Mouse (Mus musculus) erythroblast, embryonic 14.5 days (primary cell): ENCODE measurements around the gene Numb. TPM values are rescaled to one million over a fixed set of nuclear protein-coding genes. Genes with fewer than 3 reads are reported as not detected.

ENCODE experiments used
- H3K27me3 ChIP-seq: 2 replicates; pipeline ENCODE4 v1.6.1; 2012; ENCODE audit warnings: inconsistent platforms; ENCODE audit not compliant: control insufficient read depth
- H3K36me3 ChIP-seq: 2 replicates; pipeline ENCODE4 v1.6.1; 2012; ENCODE audit warnings: mild to moderate bottlenecking, inconsistent platforms; ENCODE audit not compliant: control insufficient read depth
- H3K4me1 ChIP-seq: 2 replicates; pipeline ENCODE4 v1.6.1; 2012; ENCODE audit warnings: inconsistent platforms; ENCODE audit not compliant: control insufficient read depth
- H3K4me3 ChIP-seq: replicated peaks from 2 replicates; pipeline ENCODE3; 2012; ENCODE audit warnings: moderate library complexity, mild to moderate bottlenecking, inconsistent platforms
- H3K9me3 ChIP-seq: 2 replicates; pipeline ENCODE4 v1.6.1; 2012; ENCODE audit warnings: low read length, inconsistent platforms, mixed read lengths; ENCODE audit not compliant: control insufficient read depth
- GATA1 ChIP-seq: IDR thresholded peaks from 2 replicates; pipeline ENCODE4 v1.6.1; 2012; ENCODE audit warnings: low read length, inconsistent platforms, mixed read lengths
- TAL1 ChIP-seq: IDR thresholded peaks from 3 replicates; pipeline ENCODE4 v1.6.1; 2012; ENCODE audit warnings: low read length, inconsistent platforms, mixed read lengths
- polyA plus RNA-seq: library from polyadenylated mRNA; stranded (reverse); fragments of >175 nt; gene quantifications from 2 replicates; pipeline ENCODE4 v1.2.3, GENCODE M21; 2012

Numb gene
- 0.85 and 0.86 TPM in 2 replicates for polyA plus RNA-seq

DNA sequence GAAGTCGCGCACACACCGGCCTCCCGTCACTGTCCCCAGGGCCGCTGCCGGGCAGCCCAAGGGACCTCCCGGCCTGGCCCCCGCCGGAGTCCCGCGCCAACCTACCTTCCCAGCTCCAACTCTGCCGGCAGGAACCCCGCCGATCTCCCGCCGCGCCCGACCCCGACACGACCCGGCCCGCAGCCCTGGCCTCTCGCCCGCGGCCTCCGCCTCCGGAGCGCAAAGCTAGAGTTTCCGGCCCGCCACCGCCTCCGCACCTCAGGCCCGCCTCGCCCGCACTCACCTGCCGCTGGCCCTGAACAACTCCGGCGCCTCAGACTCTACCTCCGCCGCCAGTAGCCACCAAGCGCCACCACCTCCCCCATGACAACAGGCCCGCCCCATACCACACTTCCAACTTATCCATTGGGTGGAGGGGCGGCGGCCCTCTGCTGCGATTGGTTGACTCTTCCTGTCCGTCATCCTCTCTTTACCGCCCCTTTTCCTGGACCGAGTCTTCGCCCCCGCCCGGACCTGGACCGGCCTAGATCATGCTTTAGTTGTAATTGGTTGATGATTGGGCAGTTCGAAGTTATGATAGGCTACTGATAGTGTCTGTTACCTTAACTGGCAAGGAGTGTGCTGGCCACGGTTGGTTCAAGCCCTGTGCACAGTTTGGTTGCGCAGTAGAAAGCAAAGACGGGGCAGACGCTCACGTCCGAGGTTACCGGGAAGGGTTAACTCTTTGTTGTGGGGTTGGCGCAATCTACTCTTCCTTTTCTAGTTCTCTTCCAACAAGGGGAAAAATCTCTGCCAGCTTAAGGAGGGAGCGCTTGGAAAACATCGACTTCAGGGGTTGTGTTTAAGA is at the start of gene Numb:
Gene Numb, minus strand, starts transcription at position 400 of the 847 bp plus-strand sequence.
- H3K36me3 ChIP-seq, result peaks cover 3% of the 10 kb centered on the region
- H3K9me3 ChIP-seq, result no peaks in the 10 kb centered on the region
- H3K27me3 ChIP-seq, result peaks cover 5% of the 10 kb centered on the region
- TF ChIP-seq TAL1, result no peak
- no peak for TF ChIP-seq GATA1
- H3K4me3 ChIP-seq, result peak within 1 kb of the TSS; percentile 96
- peaks cover 22% of the 10 kb centered on the region for H3K4me1 ChIP-seq

DNA sequence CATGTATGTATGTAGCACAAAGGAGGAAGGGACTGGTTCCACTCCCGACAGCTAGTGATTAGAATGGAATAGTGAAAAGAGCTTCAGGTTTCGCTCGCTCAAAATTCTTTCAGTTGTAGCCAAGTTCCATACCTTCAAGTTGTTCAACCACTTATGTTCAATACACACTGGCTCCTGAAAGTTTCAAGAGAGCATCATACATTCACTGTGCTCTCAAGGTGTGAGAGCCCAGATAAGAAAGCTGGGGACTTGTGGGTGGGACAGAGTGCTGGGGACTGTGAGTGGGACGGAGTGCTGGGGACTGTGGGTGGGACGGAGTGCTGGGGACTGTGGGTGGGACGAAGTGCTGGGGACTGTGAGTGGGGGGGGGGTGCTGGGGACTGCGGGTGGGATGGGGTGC is 43.5 kb upstream of the Numb start:
- TF ChIP-seq TAL1 (no peak), GATA1 (no peak)
- H3K4me3 ChIP-seq, result no peak overlapping the region

DNA sequence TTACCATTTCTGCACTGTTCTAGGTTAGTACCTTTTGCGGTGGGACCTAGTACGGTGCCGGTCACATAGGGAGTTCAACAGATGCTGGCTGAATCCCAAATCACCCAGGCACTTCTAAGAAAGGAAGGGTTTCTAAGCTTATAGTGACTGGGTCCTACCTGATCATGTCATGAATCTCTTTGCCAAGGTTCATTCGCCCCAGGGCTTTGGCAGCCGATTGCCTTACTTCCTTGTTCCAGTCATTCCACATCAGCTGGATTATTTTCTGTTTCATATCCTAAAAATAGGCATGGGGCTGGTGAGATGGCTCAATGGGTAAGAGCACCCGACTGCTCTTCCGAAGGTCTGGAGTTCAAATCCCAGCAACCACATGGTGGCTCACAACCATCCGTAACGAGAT is 36.5 kb upstream of the Numb start:
- Histone ChIP-seq H3K9me3 (no peaks in the 10 kb centered on the region), H3K36me3 (peaks cover 15% of the 10 kb centered on the region), H3K27me3 (no peaks in the 10 kb centered on the region), H3K4me3 (no peak overlapping the region), H3K4me1 (peaks cover 7% of the 10 kb centered on the region)
- no peak for TF ChIP-seq GATA1
- no peak for TF ChIP-seq TAL1

More for the DNA sequence above, 43.5 kb upstream of the Numb start:
- H3K36me3 ChIP-seq, result no peaks in the 10 kb centered on the region
- H3K4me1 ChIP-seq, result peaks cover 2% of the 10 kb centered on the region; the same call in 1 of the 2 replicates
- no peaks in the 10 kb centered on the region for H3K27me3 ChIP-seq
- H3K9me3 ChIP-seq, result no peaks in the 10 kb centered on the region

DNA sequence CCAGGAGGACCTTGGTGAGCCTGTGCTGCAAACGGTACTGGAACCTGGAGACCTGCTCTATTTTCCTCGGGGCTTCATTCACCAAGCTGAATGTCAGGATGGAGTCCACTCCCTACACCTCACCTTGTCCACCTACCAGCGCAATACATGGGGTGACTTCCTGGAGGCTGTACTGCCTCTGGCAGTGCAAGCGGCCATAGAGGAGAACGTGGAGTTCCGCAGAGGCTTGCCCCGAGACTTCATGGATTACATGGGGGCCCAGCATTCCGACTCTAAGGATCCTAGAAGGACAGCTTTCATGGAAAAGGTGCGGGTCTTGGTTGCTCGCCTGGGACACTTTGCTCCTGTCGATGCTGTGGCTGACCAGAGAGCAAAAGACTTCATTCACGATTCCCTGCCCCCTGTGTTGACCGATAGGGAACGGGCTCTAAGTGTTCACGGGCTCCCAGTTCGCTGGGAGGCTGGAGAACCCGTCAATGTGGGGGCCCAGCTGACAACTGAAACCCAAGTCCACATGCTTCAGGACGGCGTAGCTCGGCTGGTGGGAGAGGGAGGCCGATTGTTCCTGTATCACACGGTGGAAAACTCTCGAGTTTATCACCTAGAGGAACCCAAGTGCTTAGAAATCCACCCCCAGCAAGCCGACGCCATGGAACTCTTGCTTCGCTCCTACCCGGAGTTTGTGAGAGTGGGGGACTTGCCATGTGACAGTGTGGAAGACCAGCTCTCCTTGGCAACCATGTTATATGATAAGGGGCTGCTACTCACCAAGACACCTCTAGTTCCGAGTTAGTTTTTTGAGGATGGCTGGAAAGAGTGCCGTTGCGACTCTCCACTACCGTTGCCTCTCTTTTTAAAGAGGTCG is 30.2 kb upstream of the Numb start:
- Histone ChIP-seq H3K36me3 (peaks cover 21% of the 10 kb centered on the region), H3K4me1 (peaks cover 62% of the 10 kb centered on the region)
- TF ChIP-seq GATA1 (no peak), TAL1 (no peak)

DNA sequence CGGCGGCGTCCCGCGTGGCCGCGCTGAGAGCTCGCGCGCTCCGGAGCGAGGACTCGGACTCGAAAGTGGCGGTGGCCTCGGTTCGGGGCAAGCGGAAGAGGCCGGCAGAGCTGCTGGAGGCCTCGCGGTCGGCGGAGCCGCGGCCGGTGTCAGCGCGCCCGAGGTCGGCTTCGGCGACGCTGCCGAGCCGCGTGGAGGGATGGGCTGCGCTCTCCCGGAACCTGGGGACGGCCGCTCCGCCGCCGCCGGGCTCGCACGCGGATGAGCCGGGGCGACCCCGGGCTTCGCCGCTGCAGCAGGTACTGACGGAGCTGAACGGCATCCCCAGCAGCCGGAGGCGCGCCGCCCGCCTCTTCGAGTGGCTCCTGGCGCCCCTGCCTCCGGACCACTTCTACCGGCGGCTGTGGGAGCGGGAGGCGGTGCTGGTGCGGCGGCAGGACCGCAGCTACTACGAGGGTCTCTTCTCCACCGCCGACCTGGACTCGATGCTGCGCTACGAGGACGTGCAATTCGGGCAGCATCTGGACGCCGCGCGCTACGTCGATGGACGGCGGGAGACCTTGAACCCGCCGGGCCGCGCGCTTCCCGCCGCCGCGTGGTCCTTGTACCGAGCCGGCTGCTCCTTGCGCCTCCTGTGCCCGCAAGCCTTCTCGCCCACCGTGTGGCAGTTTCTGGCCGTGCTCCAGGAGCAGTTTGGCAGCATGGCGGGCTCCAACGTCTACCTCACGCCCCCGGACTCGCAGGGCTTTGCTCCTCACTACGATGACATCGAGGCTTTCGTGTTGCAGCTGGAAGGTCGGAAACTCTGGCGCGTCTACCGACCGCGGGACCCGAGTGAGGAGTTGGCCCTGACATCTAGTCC is 29.3 kb upstream of the Numb start:
- TF ChIP-seq GATA1 (no peak), TAL1 (no peak)
- Histone ChIP-seq H3K36me3 (peaks cover 20% of the 10 kb centered on the region), H3K4me1 (peaks cover 63% of the 10 kb centered on the region)

More for the DNA sequence above, 30.2 kb upstream of the Numb start:
- Histone ChIP-seq H3K9me3 (no peaks in the 10 kb centered on the region), H3K4me3 (peak overlapping the region; percentile 85), H3K27me3 (0 out of 2 replicates have a peak, but pooled peaks cover 3% of the 10 kb centered on the region)

DNA sequence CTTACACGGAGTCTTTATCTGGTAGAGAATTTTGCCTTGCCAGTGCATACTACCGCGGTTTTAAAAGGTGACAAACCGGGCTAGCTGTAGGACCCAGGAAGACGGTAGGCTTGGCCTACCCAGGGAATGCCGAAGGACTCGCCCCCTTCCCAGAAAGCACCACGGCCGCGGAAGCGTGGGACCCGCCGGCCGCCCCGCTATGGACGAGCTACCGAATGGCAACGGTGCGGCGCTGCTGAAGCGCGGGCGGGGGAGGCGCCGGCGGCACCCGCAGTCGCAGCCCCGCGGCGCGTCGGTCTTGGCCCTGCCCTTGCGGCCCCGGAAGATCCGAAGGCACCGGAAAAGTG is 28.7 kb upstream of the Numb start, which contains the start of gene Riox1:
Gene Riox1, plus strand, starts transcription at position 116 of the 347 bp plus-strand sequence.
- H3K4me3 ChIP-seq, result peak within 1 kb of the TSS; percentile 85
- H3K27me3 ChIP-seq, result 0 out of 2 replicates have a peak, but pooled peaks cover 3% of the 10 kb centered on the region
- peaks cover 16% of the 10 kb centered on the region for H3K36me3 ChIP-seq
- peaks cover 63% of the 10 kb centered on the region for H3K4me1 ChIP-seq
- H3K9me3 ChIP-seq, result no peaks in the 10 kb centered on the region
- TF ChIP-seq GATA1, result no peak
- TF ChIP-seq TAL1, result no peak

More for the DNA sequence above, 29.3 kb upstream of the Numb start:
- Histone ChIP-seq H3K9me3 (no peaks in the 10 kb centered on the region), H3K4me3 (peak overlapping the region; percentile 85), H3K27me3 (0 out of 2 replicates have a peak, but pooled peaks cover 3% of the 10 kb centered on the region)

DNA sequence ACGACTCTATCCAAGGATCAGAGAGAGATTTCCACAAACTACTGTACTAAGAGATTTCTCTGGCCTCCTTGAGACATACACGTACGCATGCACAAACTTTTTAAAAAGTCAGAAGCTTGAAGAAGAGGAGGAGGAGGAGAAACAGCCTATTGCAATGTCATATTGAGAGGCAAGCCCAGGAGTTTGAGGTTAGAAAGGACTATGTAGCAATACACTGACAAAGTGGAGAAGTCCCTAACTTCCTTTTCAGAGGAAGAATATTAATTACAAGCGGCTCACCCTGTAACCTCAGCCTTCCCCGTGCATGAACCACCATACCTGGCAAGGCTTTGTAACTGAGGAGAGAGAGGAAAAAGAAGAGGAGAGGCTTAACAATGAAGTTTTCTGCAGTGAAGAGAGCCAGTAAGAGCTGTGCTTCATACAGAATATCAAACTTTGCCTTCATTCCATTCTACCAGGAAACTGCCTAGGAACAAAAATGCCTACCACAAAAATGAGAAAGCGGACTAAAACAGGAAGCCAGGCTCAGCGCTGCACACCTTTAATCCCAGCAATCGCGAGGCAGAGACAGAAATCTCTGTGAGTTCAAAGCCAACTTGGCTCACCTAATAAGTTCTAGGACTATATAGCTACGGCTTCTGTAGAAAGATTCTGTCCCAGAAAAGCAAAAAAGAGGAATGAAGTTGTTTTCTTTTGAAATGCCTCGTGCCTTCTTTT is 28.2 kb upstream of the Numb start:
- Histone ChIP-seq H3K4me1 (peaks cover 61% of the 10 kb centered on the region), H3K36me3 (peaks cover 11% of the 10 kb centered on the region)
- TF ChIP-seq TAL1, result no peak
- TF ChIP-seq GATA1, result no peak

DNA sequence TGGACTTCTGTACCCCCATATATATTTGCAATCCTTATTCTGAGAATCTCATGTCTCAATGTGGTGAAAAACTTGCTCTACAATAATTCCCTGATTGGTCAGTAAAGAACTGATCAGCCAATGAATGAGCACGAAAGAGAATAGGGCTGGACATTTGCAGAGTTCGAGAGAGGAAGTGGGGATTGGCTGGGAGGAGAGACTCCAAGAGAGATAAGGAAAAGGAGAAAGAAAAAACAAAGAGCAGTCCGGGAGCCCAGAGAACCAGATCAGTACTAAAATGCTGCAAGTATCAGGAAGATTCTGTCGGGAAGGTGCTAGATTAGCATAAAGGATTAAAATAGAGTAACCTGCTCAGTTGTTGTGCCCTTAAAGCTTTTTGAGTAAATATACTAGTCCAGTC is 27.3 kb upstream of the Numb start:
- 0 out of 2 replicates have a peak, but pooled peaks cover 3% of the 10 kb centered on the region for H3K27me3 ChIP-seq
- no peaks in the 10 kb centered on the region for H3K9me3 ChIP-seq
- peaks cover 61% of the 10 kb centered on the region for H3K4me1 ChIP-seq
- H3K4me3 ChIP-seq, result peak overlapping the region; percentile 47
- TF ChIP-seq GATA1 (peak; percentile 55), TAL1 (no peak)
- peaks cover 11% of the 10 kb centered on the region for H3K36me3 ChIP-seq

More for the DNA sequence above, 28.2 kb upstream of the Numb start:
- Histone ChIP-seq H3K27me3 (0 out of 2 replicates have a peak, but pooled peaks cover 3% of the 10 kb centered on the region), H3K4me3 (peak overlapping the region; percentile 85), H3K9me3 (no peaks in the 10 kb centered on the region)
